Mouse (Mus musculus): ENCODE measurements around the gene Irgm2. TPM values are rescaled to one million over a fixed set of nuclear protein-coding genes. Genes with fewer than 3 reads are reported as not detected.
A peak's percentile ranks its signal among the peaks of the same experiment; 100 is the strongest.
"Not testable (repeated sequence)": the region's sequence is repeated elsewhere in the genome, so short reads cannot be mapped to it uniquely, and the experiment has no call there.

Gene Irgm2
- polyA plus RNA-seq (2014; fragmentation: Nextera tagmentation; extraction: Ambion mirVana) = 0.12 and 0.40 TPM in 2 replicates

GRCm38 (mm10) chr11:58199229-58200037, at the start of gene Irgm2, which contains the start of gene Igtp:
Gene Irgm2 (plus strand): TSS chr11:58199618.
Gene Igtp (plus strand): TSS chr11:58199556.
- 10% methylated on average over 14 of the region's 15 CpGs for WGBS

GRCm38 (mm10) chr11:58155458-58155857, 44.0 kb upstream of the Irgm2 start:
- no peak for DNase-seq (ENCODE audit: low spot score)
- no peaks in the 10 kb centered on the region for H3K9me3 ChIP-seq (ENCODE audit: control insufficient read depth, low read length)

More at GRCm38 (mm10) chr11:58199229-58200037, at the start of gene Irgm2, which contains the start of gene Igtp:
- not testable (repeated sequence) for H3K4me1 ChIP-seq (ENCODE audit: control insufficient read depth, insufficient read depth, low read length); H3K27me3 ChIP-seq (ENCODE audit: control insufficient read depth, insufficient read depth, low read length); H3K9me3 ChIP-seq (ENCODE audit: control insufficient read depth, low read length); H3K36me3 ChIP-seq (ENCODE audit: control insufficient read depth, insufficient read depth, low read length); H3K27ac ChIP-seq (replicated peaks; ENCODE audit: low read depth, low read length)
- DNase-seq (ENCODE audit: low spot score) = peak; percentile 67
- ATAC-seq (ENCODE audit: insufficient number of reproducible peaks, low FRiP score, low TSS enrichment, low read depth) = 0 out of 2 replicates have a peak, but pooled peaks have one; percentile 62
- Histone ChIP-seq H3K9ac (ENCODE audit: low read length) (0 out of 2 replicates have a peak within 1 kb of the TSS, but pooled peaks have one; percentile 40), H3K4me2 (ENCODE audit: low read depth, severe bottlenecking) (peak within 1 kb of the TSS; percentile 54), H3K4me3 (ENCODE audit: low read depth, low read length) (peak within 1 kb of the TSS; percentile 35)

GRCm38 (mm10) chr11:58156871-58157270, 42.5 kb upstream of the Irgm2 start:
- H3K9me3 ChIP-seq (ENCODE audit: control insufficient read depth, low read length) = no peaks in the 10 kb centered on the region
- no peak overlapping the region for H3K4me3 ChIP-seq (ENCODE audit: low read depth, low read length)
- no peak overlapping the region for H3K27ac ChIP-seq (replicated peaks; ENCODE audit: low read depth, low read length)
- H3K36me3 ChIP-seq (ENCODE audit: control insufficient read depth, insufficient read depth, low read length) = peaks cover 27% of the 10 kb centered on the region
- no peak overlapping the region for H3K4me2 ChIP-seq (ENCODE audit: low read depth, severe bottlenecking)
- H3K4me1 ChIP-seq (ENCODE audit: control insufficient read depth, insufficient read depth, low read length) = no peaks in the 10 kb centered on the region
- H3K27me3 ChIP-seq (ENCODE audit: control insufficient read depth, insufficient read depth, low read length) = no peaks in the 10 kb centered on the region
- ATAC-seq (ENCODE audit: insufficient number of reproducible peaks, low FRiP score, low TSS enrichment, low read depth) (no peak), DNase-seq (ENCODE audit: low spot score) (no peak)
- 83% methylated on average over 3 of the region's 3 CpGs for WGBS
- no peak overlapping the region for H3K9ac ChIP-seq (ENCODE audit: low read length)

More at GRCm38 (mm10) chr11:58155458-58155857, 44.0 kb upstream of the Irgm2 start:
- H3K36me3 ChIP-seq (ENCODE audit: control insufficient read depth, insufficient read depth, low read length) = peaks cover 27% of the 10 kb centered on the region
- H3K4me3 ChIP-seq (ENCODE audit: low read depth, low read length) = no peak overlapping the region
- no peak for ATAC-seq (ENCODE audit: insufficient number of reproducible peaks, low FRiP score, low TSS enrichment, low read depth)
- H3K27me3 ChIP-seq (ENCODE audit: control insufficient read depth, insufficient read depth, low read length) = no peaks in the 10 kb centered on the region
- 91% methylated on average over 9 of the region's 9 CpGs for WGBS
- H3K9ac ChIP-seq (ENCODE audit: low read length) = no peak overlapping the region
- no peak overlapping the region for H3K4me2 ChIP-seq (ENCODE audit: low read depth, severe bottlenecking)
- no peaks in the 10 kb centered on the region for H3K4me1 ChIP-seq (ENCODE audit: control insufficient read depth, insufficient read depth, low read length)
- no peak overlapping the region for H3K27ac ChIP-seq (replicated peaks; ENCODE audit: low read depth, low read length)

- H3K9me3 ChIP-seq (ENCODE audit: control insufficient read depth, low read length) = no peaks in the 10 kb centered on the region
- H3K4me1 ChIP-seq (ENCODE audit: control insufficient read depth, insufficient read depth, low read length) = 0 out of 2 replicates have a peak, but pooled peaks cover 5% of the 10 kb centered on the region
- 97% methylated on average over 2 of the region's 2 CpGs for WGBS
- ATAC-seq (ENCODE audit: insufficient number of reproducible peaks, low FRiP score, low TSS enrichment, low read depth) = no peak
- no peak for DNase-seq (ENCODE audit: low spot score)
- H3K27ac ChIP-seq (replicated peaks; ENCODE audit: low read depth, low read length) = no peak overlapping the region
- H3K4me3 ChIP-seq (ENCODE audit: low read depth, low read length) = no peak overlapping the region
- H3K36me3 ChIP-seq (ENCODE audit: control insufficient read depth, insufficient read depth, low read length) = peaks cover 16% of the 10 kb centered on the region
- no peaks in the 10 kb centered on the region for H3K27me3 ChIP-seq (ENCODE audit: control insufficient read depth, insufficient read depth, low read length)
- H3K9ac ChIP-seq (ENCODE audit: low read length) = no peak overlapping the region
- H3K4me2 ChIP-seq (ENCODE audit: low read depth, severe bottlenecking) = no peak overlapping the region
Measured at GRCm38 (mm10) chr11:58165072-58165471, 34.3 kb upstream of the Irgm2 start.

- Histone ChIP-seq H3K27ac (replicated peaks; ENCODE audit: low read depth, low read length) (0 out of 2 replicates have a peak overlapping the region, but pooled peaks have one; percentile 36), H3K9me3 (ENCODE audit: control insufficient read depth, low read length) (no peaks in the 10 kb centered on the region), H3K27me3 (ENCODE audit: control insufficient read depth, insufficient read depth, low read length) (no peaks in the 10 kb centered on the region), H3K4me2 (ENCODE audit: low read depth, severe bottlenecking) (peak overlapping the region; percentile 74), H3K4me3 (ENCODE audit: low read depth, low read length) (peak overlapping the region; percentile 93), H3K36me3 (ENCODE audit: control insufficient read depth, insufficient read depth, low read length) (peaks cover 16% of the 10 kb centered on the region), H3K4me1 (ENCODE audit: control insufficient read depth, insufficient read depth, low read length) (peaks cover 7% of the 10 kb centered on the region; the same call in 1 of the 2 replicates), H3K9ac (ENCODE audit: low read length) (peak overlapping the region; percentile 81)
- ATAC-seq (ENCODE audit: insufficient number of reproducible peaks, low FRiP score, low TSS enrichment, low read depth) (0 out of 2 replicates have a peak, but pooled peaks have one; percentile 0), DNase-seq (ENCODE audit: low spot score) (no peak)
- 0% methylated on average over 8 of the region's 8 CpGs for WGBS
Measured at GRCm38 (mm10) chr11:58167822-58168166, 31.6 kb upstream of the Irgm2 start.

- no peaks in the 10 kb centered on the region for H3K9me3 ChIP-seq (ENCODE audit: control insufficient read depth, low read length)
- H3K4me1 ChIP-seq (ENCODE audit: control insufficient read depth, insufficient read depth, low read length) = peaks cover 7% of the 10 kb centered on the region; the same call in 1 of the 2 replicates
- H3K4me3 ChIP-seq (ENCODE audit: low read depth, low read length) = peak within 1 kb of the TSS; percentile 93
- DNase-seq (ENCODE audit: low spot score) (peak; percentile 89), ATAC-seq (ENCODE audit: insufficient number of reproducible peaks, low FRiP score, low TSS enrichment, low read depth) (peak; percentile 76)
- WGBS = 1% methylated on average over 70 of the region's 71 CpGs
- H3K9ac ChIP-seq (ENCODE audit: low read length) = peak within 1 kb of the TSS; percentile 81
- peaks cover 16% of the 10 kb centered on the region for H3K36me3 ChIP-seq (ENCODE audit: control insufficient read depth, insufficient read depth, low read length)
- H3K27ac ChIP-seq (replicated peaks; ENCODE audit: low read depth, low read length) = 0 out of 2 replicates have a peak within 1 kb of the TSS, but pooled peaks have one; percentile 36
- no peaks in the 10 kb centered on the region for H3K27me3 ChIP-seq (ENCODE audit: control insufficient read depth, insufficient read depth, low read length)
- H3K4me2 ChIP-seq (ENCODE audit: low read depth, severe bottlenecking) = peak within 1 kb of the TSS; percentile 74
Measured at GRCm38 (mm10) chr11:58168167-58168915, 31.1 kb upstream of the Irgm2 start, which contains the start of gene Gemin5. Gene Gemin5 (minus strand): TSS chr11:58168539.

GRCm38 (mm10) chr11:58169666-58170065, 29.8 kb upstream of the Irgm2 start:
- Histone ChIP-seq H3K4me3 (ENCODE audit: low read depth, low read length) (no peak overlapping the region), H3K36me3 (ENCODE audit: control insufficient read depth, insufficient read depth, low read length) (peaks cover 22% of the 10 kb centered on the region), H3K27me3 (ENCODE audit: control insufficient read depth, insufficient read depth, low read length) (no peaks in the 10 kb centered on the region), H3K27ac (replicated peaks; ENCODE audit: low read depth, low read length) (no peak overlapping the region), H3K4me2 (ENCODE audit: low read depth, severe bottlenecking) (no peak overlapping the region), H3K9ac (ENCODE audit: low read length) (no peak overlapping the region), H3K9me3 (ENCODE audit: control insufficient read depth, low read length) (no peaks in the 10 kb centered on the region), H3K4me1 (ENCODE audit: control insufficient read depth, insufficient read depth, low read length) (peaks cover 7% of the 10 kb centered on the region; the same call in 1 of the 2 replicates)
- ATAC-seq (ENCODE audit: insufficient number of reproducible peaks, low FRiP score, low TSS enrichment, low read depth) = no peak
- 88% methylated on average over 4 of the region's 4 CpGs for WGBS
- no peak for DNase-seq (ENCODE audit: low spot score)

- H3K4me2 ChIP-seq (ENCODE audit: low read depth, severe bottlenecking) = peak within 1 kb of the TSS; percentile 80
- no peaks in the 10 kb centered on the region for H3K27me3 ChIP-seq (ENCODE audit: control insufficient read depth, insufficient read depth, low read length)
- H3K9me3 ChIP-seq (ENCODE audit: control insufficient read depth, low read length) = no peaks in the 10 kb centered on the region
- H3K27ac ChIP-seq (replicated peaks; ENCODE audit: low read depth, low read length) = no peak within 1 kb of the TSS
- peaks cover 7% of the 10 kb centered on the region; the same call in 1 of the 2 replicates for H3K4me1 ChIP-seq (ENCODE audit: control insufficient read depth, insufficient read depth, low read length)
- under 1% methylated on average over 34 of the region's 34 CpGs for WGBS
- peak; percentile 99 for DNase-seq (ENCODE audit: low spot score)
- H3K36me3 ChIP-seq (ENCODE audit: control insufficient read depth, insufficient read depth, low read length) = peaks cover 14% of the 10 kb centered on the region
- H3K4me3 ChIP-seq (ENCODE audit: low read depth, low read length) = peak within 1 kb of the TSS; percentile 60
- peak within 1 kb of the TSS; percentile 72 for H3K9ac ChIP-seq (ENCODE audit: low read length)
- ATAC-seq (ENCODE audit: insufficient number of reproducible peaks, low FRiP score, low TSS enrichment, low read depth) = peak; percentile 78
Measured at GRCm38 (mm10) chr11:58171459-58172091, 27.8 kb upstream of the Irgm2 start, which contains the start of gene Mrpl22. Gene Mrpl22 (plus strand): TSS chr11:58171661.
